Mouse (Mus musculus) limb, embryonic 15.5 days (tissue): ENCODE measurements around the gene Adam15. TPM values are rescaled to one million over a fixed set of nuclear protein-coding genes. Genes with fewer than 3 reads are reported as not detected.

Experiments
- ATAC-seq: fragments of 200-750 bp; cut with Nextera tagmentation; 2 replicates; pipeline ENCODE4 v1.8.0; 2017; ENCODE audit warnings: low read depth, moderate TSS enrichment; ENCODE audit not compliant: insufficient number of reproducible peaks, low FRiP score, low TSS enrichment
- H3K27ac ChIP-seq: fragments of 300-500 bp; sonication (generic); 2 replicates; pipeline ENCODE4 v1.5.1; 2015; ENCODE audit warnings: moderate library complexity, mild to moderate bottlenecking, inconsistent platforms
- H3K27me3 ChIP-seq: fragments of 300-500 bp; sonication (generic); 2 replicates; pipeline ENCODE4 v1.6.1; 2015; ENCODE audit warnings: inconsistent platforms
- H3K36me3 ChIP-seq: fragments of 300-500 bp; sonication (generic); 2 replicates; pipeline ENCODE4 v1.6.1; 2015; ENCODE audit warnings: inconsistent platforms
- H3K4me1 ChIP-seq: fragments of 300-500 bp; sonication (generic); 2 replicates; pipeline ENCODE4 v1.6.1; 2015; ENCODE audit warnings: inconsistent platforms
- H3K4me2 ChIP-seq: fragments of 300-500 bp; sonication (generic); 2 replicates; pipeline ENCODE4 v1.6.1; 2015; ENCODE audit warnings: mild to moderate bottlenecking, inconsistent platforms
- H3K4me3 ChIP-seq: fragments of 300-500 bp; sonication (generic); 2 replicates; pipeline ENCODE4 v1.5.1; 2015; ENCODE audit warnings: mild to moderate bottlenecking, inconsistent platforms
- H3K9ac ChIP-seq: fragments of 300-500 bp; sonication (generic); 2 replicates; pipeline ENCODE4 v1.6.1; 2015; ENCODE audit warnings: inconsistent platforms
- H3K9me3 ChIP-seq: fragments of 300-500 bp; sonication (generic); 2 replicates; pipeline ENCODE4 v1.6.1; 2016; ENCODE audit warnings: inconsistent platforms
- WGBS: fragments of 180-500 bp; shearing (Covaris S2); methylation state at CpG from one replicate; pipeline ENCODE4 v1.1.7; 2015; 5-methylcytosine and 5-hydroxymethylcytosine counted together
- polyA plus RNA-seq: library from polyadenylated mRNA; unstranded; fragments of >200 nt; fragmentation: Nextera tagmentation; extraction: Ambion mirVana; gene quantifications from 2 replicates; pipeline ENCODE4 v1.2.1, GENCODE M21; 2015

Gene Adam15
- polyA plus RNA-seq, 1 experiment from 2014 or later, result 94.4 TPM

DNA sequence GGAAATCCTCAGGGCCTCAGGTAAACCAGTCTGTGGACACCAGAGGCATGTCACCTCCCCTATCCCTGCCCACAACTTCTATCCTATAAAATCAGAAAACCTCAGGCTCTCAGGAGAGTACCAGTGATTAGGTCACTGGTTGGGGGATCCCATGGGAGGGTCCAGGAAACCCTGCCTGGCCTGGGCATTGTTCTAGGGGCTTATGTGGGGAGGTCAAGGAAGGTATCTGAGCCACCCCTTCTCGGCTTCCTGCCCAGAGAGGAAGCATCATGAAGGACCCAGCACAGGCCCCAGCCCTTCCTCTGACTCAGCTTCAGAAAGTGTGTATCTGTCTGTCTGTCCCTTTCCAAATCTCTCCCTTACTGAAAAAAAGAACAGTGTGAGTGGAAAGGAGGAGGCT is 1.9 kb downstream of the Adam15 start:
- no peaks in the 10 kb centered on the region for H3K9me3 ChIP-seq
- no peak overlapping the region for H3K27ac ChIP-seq
- H3K27me3 ChIP-seq, result peaks cover 5% of the 10 kb centered on the region; the same call in 1 of the 2 replicates
- H3K4me2 ChIP-seq, result no peak overlapping the region
- no peak overlapping the region for H3K9ac ChIP-seq
- no peak for ATAC-seq
- H3K36me3 ChIP-seq, result peaks cover 46% of the 10 kb centered on the region
- 0 out of 2 replicates have a peak overlapping the region, but pooled peaks have one; percentile 72 for H3K4me3 ChIP-seq
- H3K4me1 ChIP-seq, result peaks cover 23% of the 10 kb centered on the region
- 73% methylated on average over 1 of the region's 1 CpGs for WGBS

- ATAC-seq, result no peak
- Histone ChIP-seq H3K27me3 (peaks cover 5% of the 10 kb centered on the region; the same call in 1 of the 2 replicates), H3K4me3 (no peak overlapping the region), H3K27ac (no peak overlapping the region), H3K36me3 (peaks cover 55% of the 10 kb centered on the region), H3K4me1 (peaks cover 23% of the 10 kb centered on the region), H3K4me2 (no peak overlapping the region), H3K9ac (no peak overlapping the region), H3K9me3 (no peaks in the 10 kb centered on the region)
- WGBS, result 81% methylated on average over 10 of the region's 10 CpGs
Observed at GRCm38 (mm10) chr3:89346815-89347540, 2.8 kb downstream of the Adam15 start.

DNA sequence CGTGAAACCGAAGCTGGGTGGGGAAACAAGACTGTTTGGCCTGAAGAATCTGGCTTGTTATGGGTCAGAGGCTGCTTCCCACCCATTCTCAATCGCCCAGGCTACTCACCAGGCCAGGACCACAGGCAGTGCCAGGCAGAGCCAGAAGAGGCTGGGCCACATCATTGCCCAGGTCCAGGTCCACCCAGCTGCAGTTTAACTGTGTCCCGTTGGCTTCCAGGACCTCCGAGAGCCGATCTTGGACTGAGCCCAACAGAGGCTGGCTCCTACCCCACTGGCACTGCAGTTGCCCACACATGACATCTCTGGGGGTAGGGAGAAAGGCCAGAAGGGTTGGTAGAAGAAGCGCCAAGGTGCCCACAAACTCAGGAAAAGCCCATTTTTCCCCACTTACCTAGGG is 6.5 kb downstream of the Adam15 start:
- Histone ChIP-seq H3K27ac (no peak overlapping the region), H3K9me3 (no peaks in the 10 kb centered on the region), H3K36me3 (peaks cover 63% of the 10 kb centered on the region), H3K27me3 (peaks cover 3% of the 10 kb centered on the region; the same call in 1 of the 2 replicates), H3K9ac (no peak overlapping the region), H3K4me1 (peaks cover 31% of the 10 kb centered on the region), H3K4me2 (no peak overlapping the region), H3K4me3 (no peak overlapping the region)
- no peak for ATAC-seq
- 80% methylated on average over 7 of the region's 7 CpGs for WGBS

DNA sequence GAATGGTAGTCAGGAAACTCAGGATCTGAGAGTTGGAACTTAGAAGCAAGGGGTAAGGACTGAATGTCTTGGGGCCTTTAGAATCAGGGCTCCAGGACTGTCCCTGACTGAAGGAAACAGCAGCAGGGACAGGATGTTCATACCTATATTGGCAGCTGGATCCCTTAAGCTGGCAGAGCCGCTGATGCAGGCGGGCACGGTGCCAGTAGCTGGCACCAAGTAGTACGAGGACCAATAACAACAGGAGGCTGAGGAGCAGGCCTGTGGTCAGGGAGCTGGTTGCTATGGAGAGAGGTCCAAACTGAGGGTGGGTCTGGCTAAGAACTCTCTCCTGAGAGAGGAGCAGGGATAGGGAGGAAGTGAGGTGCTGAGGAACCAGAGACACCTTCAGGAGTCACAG is 8.0 kb downstream of the Adam15 start:
- no peaks in the 10 kb centered on the region for H3K27me3 ChIP-seq
- H3K4me1 ChIP-seq, result peaks cover 36% of the 10 kb centered on the region
- H3K36me3 ChIP-seq, result peaks cover 54% of the 10 kb centered on the region
- H3K4me3 ChIP-seq, result no peak overlapping the region
- H3K27ac ChIP-seq, result no peak overlapping the region; the same call in 1 of the 2 replicates
- no peak overlapping the region for H3K9ac ChIP-seq
- H3K9me3 ChIP-seq, result no peaks in the 10 kb centered on the region
- no peak overlapping the region for H3K4me2 ChIP-seq
- WGBS, result 72% methylated on average over 4 of the region's 4 CpGs
- no peak for ATAC-seq

DNA sequence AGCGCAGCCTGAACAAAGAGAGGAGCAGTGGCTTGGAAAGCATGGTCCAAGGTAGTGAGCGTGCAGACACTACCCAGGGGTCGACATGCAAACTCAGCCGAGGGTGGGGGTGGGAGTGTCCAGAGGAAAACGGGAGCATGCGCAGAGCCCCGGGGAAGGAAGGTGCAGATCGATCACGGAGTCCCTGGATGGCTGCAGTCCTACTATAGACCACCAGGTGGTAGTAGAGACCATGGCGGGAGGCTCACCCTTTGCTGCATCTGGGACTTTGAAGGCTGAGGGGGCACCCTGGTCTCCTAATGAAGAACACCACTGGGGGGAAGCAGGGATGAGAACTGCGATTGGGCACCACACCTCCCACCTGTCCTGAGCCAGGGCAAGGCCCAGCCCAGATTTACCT is 9.3 kb downstream of the Adam15 start:
- H3K27ac ChIP-seq, result no peak overlapping the region
- H3K4me2 ChIP-seq, result peak overlapping the region; percentile 63
- no peak for ATAC-seq
- H3K36me3 ChIP-seq, result peaks cover 43% of the 10 kb centered on the region
- peaks cover 49% of the 10 kb centered on the region for H3K4me1 ChIP-seq
- no peaks in the 10 kb centered on the region for H3K27me3 ChIP-seq
- 0 out of 2 replicates have a peak overlapping the region, but pooled peaks have one; percentile 14 for H3K9ac ChIP-seq
- peak overlapping the region; percentile 29 for H3K4me3 ChIP-seq
- whole genome bisulfite sequencing, result 2% methylated on average over 11 of the region's 11 CpGs
- H3K9me3 ChIP-seq, result no peaks in the 10 kb centered on the region

DNA sequence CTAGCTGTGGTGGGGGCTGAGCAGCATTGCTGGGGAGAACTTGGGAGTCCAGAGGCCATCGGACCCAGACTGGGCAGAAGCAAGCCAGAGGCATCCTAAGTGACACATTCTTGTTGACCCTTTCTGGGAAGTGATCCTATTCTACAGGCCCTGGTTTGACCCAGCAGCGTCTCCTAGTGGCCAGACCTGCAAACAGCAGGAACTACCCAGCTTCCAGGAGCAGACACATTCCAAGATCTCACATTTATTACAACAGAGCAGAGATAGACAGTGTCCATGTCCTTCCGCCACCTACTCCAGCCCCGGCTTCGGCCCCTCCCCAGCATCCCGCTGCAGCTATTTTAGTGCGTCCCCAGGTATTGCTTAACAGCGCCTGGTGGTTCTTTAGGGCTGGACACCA is 10.4 kb downstream of the Adam15 start:
- Histone ChIP-seq H3K27me3 (no peaks in the 10 kb centered on the region), H3K9ac (no peak overlapping the region), H3K4me3 (no peak overlapping the region), H3K9me3 (no peaks in the 10 kb centered on the region), H3K36me3 (peaks cover 42% of the 10 kb centered on the region), H3K4me1 (peaks cover 54% of the 10 kb centered on the region), H3K27ac (0 out of 2 replicates have a peak overlapping the region, but pooled peaks have one; percentile 93), H3K4me2 (no peak overlapping the region)
- 23% methylated on average over 8 of the region's 8 CpGs for WGBS
- ATAC-seq, result no peak

- H3K4me2 ChIP-seq, result peak within 1 kb of the TSS; percentile 67
- no peaks in the 10 kb centered on the region for H3K9me3 ChIP-seq
- H3K9ac ChIP-seq, result peak within 1 kb of the TSS; percentile 89
- peaks cover 42% of the 10 kb centered on the region for H3K36me3 ChIP-seq
- under 1% methylated on average over 44 of the region's 44 CpGs for WGBS
- H3K4me1 ChIP-seq, result peaks cover 62% of the 10 kb centered on the region
- H3K27me3 ChIP-seq, result no peaks in the 10 kb centered on the region
- peak within 1 kb of the TSS; percentile 93 for H3K27ac ChIP-seq
- peak within 1 kb of the TSS; percentile 90 for H3K4me3 ChIP-seq
- peak; percentile 91 for ATAC-seq
Observed at GRCm38 (mm10) chr3:89337721-89338578, 11.8 kb downstream of the Adam15 start, which contains the start of gene Efna4. Efna4 (minus strand) TSS chr3:89338028.

DNA sequence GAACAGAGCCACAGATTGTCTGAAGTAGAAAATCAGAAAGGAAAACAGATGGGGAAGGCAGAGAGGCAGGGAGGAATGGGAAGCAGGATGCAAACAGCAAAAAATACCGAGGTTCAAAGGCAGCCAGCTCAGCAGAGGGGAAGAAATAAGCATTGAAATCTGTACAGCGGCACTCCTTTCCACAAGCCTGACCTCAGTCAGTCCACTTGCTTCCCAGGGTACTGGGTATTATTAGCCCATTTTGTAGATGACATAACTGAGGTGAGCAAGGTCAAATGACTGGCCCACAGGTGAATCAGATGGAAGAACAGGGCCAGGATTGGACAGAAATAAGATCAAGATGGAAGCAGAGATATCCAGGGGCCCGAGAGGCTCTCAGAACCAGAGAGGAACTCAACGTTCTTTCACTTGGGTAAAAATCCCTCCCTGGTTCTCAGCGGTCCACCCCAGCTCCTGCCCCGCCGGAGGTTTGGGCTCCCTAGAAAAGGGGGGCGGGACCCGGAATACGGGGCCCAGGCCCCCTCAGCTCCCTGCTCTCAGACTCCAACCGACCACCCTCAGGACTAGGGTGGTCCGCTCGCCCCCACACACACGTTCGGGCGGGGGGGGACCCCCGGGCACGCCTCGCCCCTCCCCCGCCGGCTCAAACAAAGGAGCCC is 12.6 kb downstream of the Adam15 start:
- Histone ChIP-seq H3K36me3 (peaks cover 35% of the 10 kb centered on the region), H3K4me3 (peak overlapping the region; percentile 90), H3K9ac (peak overlapping the region; percentile 89), H3K4me1 (peaks cover 69% of the 10 kb centered on the region), H3K27me3 (no peaks in the 10 kb centered on the region), H3K9me3 (no peaks in the 10 kb centered on the region), H3K4me2 (peak overlapping the region; percentile 67), H3K27ac (peak overlapping the region; percentile 93)
- no peak for ATAC-seq
- WGBS, result 0% methylated on average over 19 of the region's 21 CpGs

GRCm38 (mm10) chr3:89336529-89336928 is 13.3 kb downstream of the Adam15 start:
- H3K4me3 ChIP-seq, result peak overlapping the region; percentile 90
- peaks cover 74% of the 10 kb centered on the region for H3K4me1 ChIP-seq
- peak overlapping the region; percentile 67 for H3K4me2 ChIP-seq
- no peaks in the 10 kb centered on the region for H3K27me3 ChIP-seq
- H3K9me3 ChIP-seq, result no peaks in the 10 kb centered on the region
- no peak for ATAC-seq
- H3K27ac ChIP-seq, result peak overlapping the region; percentile 93; the same call in 1 of the 2 replicates
- H3K36me3 ChIP-seq, result peaks cover 28% of the 10 kb centered on the region
- H3K9ac ChIP-seq, result peak overlapping the region; percentile 89; the same call in 1 of the 2 replicates
- 14% methylated on average over 6 of the region's 6 CpGs for WGBS

DNA sequence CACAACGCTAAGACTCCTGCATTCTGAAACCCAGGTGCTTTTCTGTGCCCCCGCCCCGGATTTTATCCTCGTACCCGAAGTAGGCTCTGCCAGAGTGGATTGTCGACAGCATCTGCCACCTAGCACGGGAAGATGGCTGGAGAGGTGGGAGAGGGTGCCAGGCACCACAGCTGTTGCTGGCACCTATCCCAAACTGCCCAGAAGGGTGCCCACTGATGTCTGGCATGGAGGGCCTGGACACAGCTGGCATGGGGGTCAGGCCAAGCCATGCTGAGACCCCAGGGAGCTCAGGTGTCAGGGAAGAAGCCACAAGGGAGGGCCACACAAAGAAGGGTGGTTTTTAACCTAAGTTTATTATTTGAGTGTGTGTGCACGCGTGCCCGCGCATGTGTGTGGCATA is 16.7 kb downstream of the Adam15 start:
- 52% methylated on average over 11 of the region's 11 CpGs for WGBS
- no peaks in the 10 kb centered on the region for H3K27me3 ChIP-seq
- no peak overlapping the region for H3K4me2 ChIP-seq
- H3K27ac ChIP-seq, result 0 out of 2 replicates have a peak overlapping the region, but pooled peaks have one; percentile 50
- peaks cover 25% of the 10 kb centered on the region for H3K36me3 ChIP-seq
- H3K4me3 ChIP-seq, result no peak overlapping the region
- no peak overlapping the region for H3K9ac ChIP-seq
- no peak for ATAC-seq
- H3K9me3 ChIP-seq, result no peaks in the 10 kb centered on the region
- H3K4me1 ChIP-seq, result peaks cover 55% of the 10 kb centered on the region

- Histone ChIP-seq H3K27me3 (no peaks in the 10 kb centered on the region), H3K36me3 (peaks cover 25% of the 10 kb centered on the region), H3K4me3 (no peak overlapping the region), H3K9ac (no peak overlapping the region), H3K27ac (peak overlapping the region; percentile 50; the same call in 1 of the 2 replicates), H3K4me2 (no peak overlapping the region), H3K9me3 (no peaks in the 10 kb centered on the region), H3K4me1 (peaks cover 55% of the 10 kb centered on the region)
- 34% methylated on average over 12 of the region's 12 CpGs for WGBS
- no peak for ATAC-seq
Observed at GRCm38 (mm10) chr3:89332476-89332875, 17.3 kb downstream of the Adam15 start.
